Mouse (Mus musculus) lung, postnatal 0 days (tissue): Measurements from ENCODE around the gene Ubash3b. TPM values are rescaled to one million over a fixed set of nuclear protein-coding genes. Genes with fewer than 3 reads are reported as not detected.
A peak's percentile ranks its signal among the peaks of the same experiment; 100 is the strongest.

ENCODE experiments used
- ATAC-seq: fragments of 200-750 bp; cut with Nextera tagmentation; 2 replicates; pipeline ENCODE4 v1.8.0; 2017; ENCODE audit warnings: moderate library complexity
- DNase-seq: peaks from one replicate; pipeline ENCODE4 v3.0.0-alpha.2; 2016; ENCODE audit warnings: low spot score
- H3K27ac ChIP-seq: fragments of 300-500 bp; sonication (generic); 2 replicates; pipeline ENCODE4 v1.5.1; 2014; ENCODE audit warnings: antibody characterized with exemption, mild to moderate bottlenecking, low read length, mixed read lengths
- H3K27me3 ChIP-seq: fragments of 300-500 bp; sonication (generic); replicated peaks from 2 replicates; pipeline ENCODE4 v1.6.1; 2014; ENCODE audit warnings: low read length, mixed read lengths; ENCODE audit not compliant: insufficient read depth
- H3K36me3 ChIP-seq: fragments of 300-500 bp; sonication (generic); 2 replicates; pipeline ENCODE4 v1.6.1; 2014; ENCODE audit warnings: low read length, mixed read lengths; ENCODE audit not compliant: insufficient read depth
- H3K4me1 ChIP-seq: fragments of 300-500 bp; sonication (generic); 2 replicates; pipeline ENCODE4 v1.6.1; 2014; ENCODE audit warnings: antibody characterized with exemption, low read depth, low read length, mixed read lengths; ENCODE audit not compliant: insufficient read depth
- H3K4me2 ChIP-seq: fragments of 300-500 bp; sonication (generic); replicated peaks from 2 replicates; pipeline ENCODE4 v1.6.1; 2014; ENCODE audit warnings: low read depth, mild to moderate bottlenecking, low read length, moderate library complexity, mixed read lengths
- H3K4me3 ChIP-seq: fragments of 300-500 bp; sonication (generic); 2 replicates; pipeline ENCODE4 v1.5.1; 2014; ENCODE audit warnings: low read depth, low read length
- H3K9ac ChIP-seq: fragments of 300-500 bp; sonication (generic); replicated peaks from 2 replicates; pipeline ENCODE4 v1.6.1; 2014; ENCODE audit warnings: low read depth, mild to moderate bottlenecking
- H3K9me3 ChIP-seq: fragments of 300-500 bp; sonication (generic); 2 replicates; pipeline ENCODE4 v1.6.1; 2016; ENCODE audit warnings: low read length, mixed read lengths
- CTCF ChIP-seq: IDR thresholded peaks from 2 replicates; pipeline ENCODE4 v1.5.1; 2016; ENCODE audit warnings: antibody characterized with exemption, mild to moderate bottlenecking
- EP300 ChIP-seq: IDR thresholded peaks from 2 replicates; pipeline ENCODE4 v1.6.1; 2016; ENCODE audit warnings: antibody characterized with exemption, mild to moderate bottlenecking, control low read depth
- WGBS: fragments of 180-500 bp; shearing (Covaris S2); extraction: QIAGEN DNeasy Blood & Tissue Kit; methylation state at CpG from one replicate; pipeline ENCODE4 v1.1.7; 2014; 5-methylcytosine and 5-hydroxymethylcytosine counted together
- polyA plus RNA-seq: library from polyadenylated mRNA; unstranded; fragments of >200 nt; fragmentation: Nextera tagmentation; extraction: Ambion mirVana; gene quantifications from 2 replicates; pipeline ENCODE4 v1.2.1, GENCODE M21; 2015

The Ubash3b gene
- polyA plus RNA-seq, 1 experiment from 2014 or later: 4.1 TPM

- ATAC-seq: no peak
- no peak overlapping the region for H3K27ac ChIP-seq
- no peaks in the 10 kb centered on the region for H3K27me3 ChIP-seq
- no peak overlapping the region for H3K4me2 ChIP-seq
- no peak overlapping the region for H3K9ac ChIP-seq
- no peaks in the 10 kb centered on the region for H3K4me1 ChIP-seq
- H3K9me3 ChIP-seq: no peaks in the 10 kb centered on the region
- TF ChIP-seq CTCF: no peak
- TF ChIP-seq EP300: no peak
- H3K36me3 ChIP-seq: no peaks in the 10 kb centered on the region
- WGBS: 87% methylated on average over 5 of the region's 5 CpGs
- DNase-seq: no peak
- H3K4me3 ChIP-seq: no peak overlapping the region
Observed at GRCm38 (mm10) chr9:41043641-41044040, 117.9 kb downstream of the Ubash3b start.

GRCm38 (mm10) chr9:41041404-41041803 lies 120.1 kb downstream of the Ubash3b start:
- Histone ChIP-seq H3K9ac (no peak overlapping the region), H3K27me3 (no peaks in the 10 kb centered on the region), H3K4me3 (no peak overlapping the region), H3K36me3 (no peaks in the 10 kb centered on the region), H3K27ac (no peak overlapping the region), H3K9me3 (no peaks in the 10 kb centered on the region), H3K4me1 (no peaks in the 10 kb centered on the region), H3K4me2 (no peak overlapping the region)
- DNase-seq (no peak), ATAC-seq (no peak)
- TF ChIP-seq CTCF (no peak), EP300 (no peak)
- WGBS: 79% methylated on average over 3 of the region's 3 CpGs

- DNase-seq (no peak), ATAC-seq (no peak)
- Histone ChIP-seq H3K27ac (no peak overlapping the region), H3K9me3 (no peaks in the 10 kb centered on the region), H3K27me3 (no peaks in the 10 kb centered on the region), H3K9ac (no peak overlapping the region), H3K4me3 (no peak overlapping the region), H3K4me2 (no peak overlapping the region), H3K4me1 (no peaks in the 10 kb centered on the region), H3K36me3 (no peaks in the 10 kb centered on the region)
- 44% methylated on average over 9 of the region's 9 CpGs for whole genome bisulfite sequencing
- TF ChIP-seq CTCF (no peak), EP300 (no peak)
Observed at GRCm38 (mm10) chr9:41038150-41038664, 123.3 kb downstream of the Ubash3b start.

- ATAC-seq (0 out of 2 replicates have a peak, but pooled peaks have one; percentile 17), DNase-seq (peak; percentile 20)
- Histone ChIP-seq H3K9ac (no peak overlapping the region), H3K9me3 (no peaks in the 10 kb centered on the region), H3K27ac (no peak overlapping the region), H3K4me2 (no peak overlapping the region), H3K36me3 (no peaks in the 10 kb centered on the region), H3K27me3 (no peaks in the 10 kb centered on the region), H3K4me3 (no peak overlapping the region), H3K4me1 (no peaks in the 10 kb centered on the region)
- 18% methylated on average over 18 of the region's 18 CpGs for WGBS
- no peak for TF ChIP-seq CTCF
Observed at GRCm38 (mm10) chr9:41031590-41032489, 129.7 kb downstream of the Ubash3b start.

- no peak overlapping the region for H3K9ac ChIP-seq
- H3K27me3 ChIP-seq: no peaks in the 10 kb centered on the region
- no peak for ATAC-seq
- H3K4me3 ChIP-seq: no peak overlapping the region
- peak; percentile 43 for TF ChIP-seq CTCF
- TF ChIP-seq EP300: no peak
- no peak overlapping the region for H3K27ac ChIP-seq
- no peak for DNase-seq
- H3K9me3 ChIP-seq: no peaks in the 10 kb centered on the region
- no peak overlapping the region for H3K4me2 ChIP-seq
- no peaks in the 10 kb centered on the region for H3K36me3 ChIP-seq
- WGBS: 75% methylated on average over 6 of the region's 6 CpGs
- H3K4me1 ChIP-seq: no peaks in the 10 kb centered on the region
Observed at GRCm38 (mm10) chr9:41029827-41030226, 131.7 kb downstream of the Ubash3b start.

- no peaks in the 10 kb centered on the region for H3K9me3 ChIP-seq
- peak; percentile 68 for DNase-seq
- no peak for TF ChIP-seq EP300
- peak; percentile 73 for TF ChIP-seq CTCF
Observed at GRCm38 (mm10) chr9:41028470-41028869, 133.0 kb downstream of the Ubash3b start.

More at GRCm38 (mm10) chr9:41028470-41028869, 133.0 kb downstream of the Ubash3b start:
- H3K4me3 ChIP-seq: no peak overlapping the region
- no peak overlapping the region for H3K4me2 ChIP-seq
- WGBS: 32% methylated on average over 5 of the region's 5 CpGs
- no peaks in the 10 kb centered on the region for H3K4me1 ChIP-seq
- ATAC-seq: no peak; the same call in 1 of the 2 replicates
- no peak overlapping the region for H3K27ac ChIP-seq
- no peaks in the 10 kb centered on the region for H3K36me3 ChIP-seq
- no peak overlapping the region for H3K9ac ChIP-seq
- no peaks in the 10 kb centered on the region for H3K27me3 ChIP-seq
